Mouse (Mus musculus) MEL (cell line): ENCODE measurements around the gene Krt7. TPM values are rescaled to one million over a fixed set of nuclear protein-coding genes. Genes with fewer than 3 reads are reported as not detected.

Source experiments
- DNase-seq: peaks from one replicate; pipeline ENCODE4 v3.0.0; 2011; ENCODE audit warnings: low read depth, low spot score
- H3K27ac ChIP-seq: 2 replicates; pipeline ENCODE4 v1.5.1; 2012; ENCODE audit warnings: low read depth, mild to moderate bottlenecking, control low read depth, low read length, moderate library complexity; ENCODE audit not compliant: control insufficient read depth
- H3K27me3 ChIP-seq, 2 experiments: fragments of 150-350 bp in 1 of 2; sonication (generic) in 1 of 2; 2 replicates each; pipeline ENCODE4 v1.6.1; 2012; ENCODE audit warnings: low read length in 2 of 2, mild to moderate bottlenecking in 2 of 2, improper control_type of control experiment in 1 of 2, moderate library complexity in 1 of 2; ENCODE audit not compliant: insufficient read depth in 2 of 2, control insufficient read depth in 1 of 2
- H3K36me3 ChIP-seq, 2 experiments: 2 replicates each; pipeline ENCODE4 v1.6.1; 2012 to 2014; ENCODE audit warnings: low read length in 2 of 2, improper control_type of control experiment in 1 of 2, inconsistent platforms in 1 of 2, mild to moderate bottlenecking in 1 of 2; ENCODE audit not compliant: insufficient read depth in 2 of 2, control insufficient read depth in 1 of 2
- H3K4me1 ChIP-seq, 2 experiments: fragments of 150-350 bp in 1 of 2; sonication (generic) in 1 of 2; 2 replicates each; pipeline ENCODE4 v1.6.1; 2012; ENCODE audit warnings: low read length in 2 of 2, improper control_type of control experiment in 1 of 2, mild to moderate bottlenecking in 1 of 2; ENCODE audit not compliant: insufficient read depth in 2 of 2, control insufficient read depth in 1 of 2
- H3K4me3 ChIP-seq, 2 experiments: fragments of 150-350 bp in 1 of 2; sonication (generic) in 1 of 2; 2 replicates each; pipeline ENCODE4 v1.5.1; 2012; ENCODE audit warnings: low read depth in 2 of 2, low read length in 2 of 2, mild to moderate bottlenecking in 2 of 2, moderate library complexity in 2 of 2, control low read depth in 1 of 2, improper control_type of control experiment in 1 of 2; ENCODE audit not compliant: control insufficient read depth in 1 of 2, insufficient read depth in 1 of 2
- H3K79me2 ChIP-seq: 2 replicates; pipeline ENCODE4 v1.6.1; 2012; ENCODE audit warnings: mild to moderate bottlenecking, low read length, moderate library complexity; ENCODE audit not compliant: control insufficient read depth, poor library complexity, insufficient read depth
- H3K9ac ChIP-seq: 2 replicates; pipeline ENCODE4 v1.6.1; 2012; ENCODE audit warnings: low read depth, mild to moderate bottlenecking, control low read depth, low read length, moderate library complexity; ENCODE audit not compliant: control insufficient read depth, poor library complexity, severe bottlenecking
- H3K9me3 ChIP-seq: fragments of 150-350 bp; sonication (generic); replicated peaks from 2 replicates; pipeline ENCODE4 v1.6.1; 2012; ENCODE audit warnings: mild to moderate bottlenecking, low read length, improper control_type of control experiment, moderate library complexity; ENCODE audit not compliant: insufficient read depth
- BHLHE40 ChIP-seq: IDR thresholded peaks from 2 replicates; pipeline ENCODE4 v1.6.1; 2012; ENCODE audit warnings: low read depth, mild to moderate bottlenecking, inconsistent platforms, low read length, improper control_type of control experiment, borderline replicate concordance
- CHD1 ChIP-seq: IDR thresholded peaks from 2 replicates; pipeline ENCODE4 v1.6.1; 2012; ENCODE audit warnings: low read depth, mild to moderate bottlenecking, inconsistent platforms, low read length, improper control_type of control experiment
- CHD2 ChIP-seq: IDR thresholded peaks from 2 replicates; pipeline ENCODE4 v1.6.1; 2011; ENCODE audit warnings: low read length, improper control_type of control experiment
- CTCF ChIP-seq, 3 experiments: IDR thresholded peaks in 2 of 3; conservative IDR thresholded peaks in 1 of 3; 2 replicates each; pipeline ENCODE4 v1.5.1; 2011 to 2012; ENCODE audit warnings: low read length in 3 of 3, low read depth in 2 of 3, mild to moderate bottlenecking in 2 of 3, improper control_type of control experiment in 1 of 3, inconsistent platforms in 1 of 3, mixed read lengths in 1 of 3, moderate library complexity in 1 of 3; ENCODE audit not compliant: control insufficient read depth in 1 of 3, insufficient read depth in 1 of 3, poor library complexity in 1 of 3, severe bottlenecking in 1 of 3
- E2F4 ChIP-seq: IDR thresholded peaks from 2 replicates; pipeline ENCODE4 v1.6.1; 2011; ENCODE audit warnings: low read depth, low read length, improper control_type of control experiment, borderline replicate concordance
- ELF1 ChIP-seq: IDR thresholded peaks from 2 replicates; pipeline ENCODE4 v1.6.1; 2014; ENCODE audit warnings: low read depth, mild to moderate bottlenecking, inconsistent platforms, low read length, improper control_type of control experiment, moderate library complexity
- EP300 ChIP-seq, 2 experiments: IDR thresholded peaks; 2 replicates each; pipeline ENCODE4 v1.6.1; 2011; ENCODE audit warnings: improper control_type of control experiment in 2 of 2, low read length in 2 of 2, low read depth in 1 of 2, mild to moderate bottlenecking in 1 of 2
- ETS1 ChIP-seq: IDR thresholded peaks from 2 replicates; pipeline ENCODE4 v1.6.1; 2012; ENCODE audit warnings: low read depth, mild to moderate bottlenecking, inconsistent platforms, low read length, improper control_type of control experiment, moderate library complexity
- GATA1 ChIP-seq: IDR thresholded peaks from 2 replicates; pipeline ENCODE4 v1.6.1; 2011; ENCODE audit warnings: low read depth, low read length, improper control_type of control experiment
- HCFC1 ChIP-seq: IDR thresholded peaks from 2 replicates; pipeline ENCODE4 v1.6.1; 2012; ENCODE audit warnings: low read depth, mild to moderate bottlenecking, inconsistent platforms, low read length, improper control_type of control experiment, moderate library complexity
- KAT2A ChIP-seq: conservative IDR thresholded peaks from 2 replicates; pipeline ENCODE4 v1.6.1; 2012; ENCODE audit warnings: low read depth, low read length, improper control_type of control experiment, inconsistent platforms
- MAFK ChIP-seq: IDR thresholded peaks from 2 replicates; pipeline ENCODE4 v1.6.1; 2011; ENCODE audit warnings: low read depth, mild to moderate bottlenecking, low read length, improper control_type of control experiment, borderline replicate concordance
- MAX ChIP-seq: IDR thresholded peaks from 2 replicates; pipeline ENCODE4 v1.6.1; 2011; ENCODE audit warnings: low read length, improper control_type of control experiment
- MAZ ChIP-seq: IDR thresholded peaks from 2 replicates; pipeline ENCODE4 v1.6.1; 2012; ENCODE audit warnings: low read depth, mild to moderate bottlenecking, inconsistent platforms, low read length, improper control_type of control experiment
- MEF2A ChIP-seq: IDR thresholded peaks from 2 replicates; pipeline ENCODE4 v1.6.1; 2014; ENCODE audit warnings: low read depth, mild to moderate bottlenecking, inconsistent platforms, low read length, improper control_type of control experiment; ENCODE audit not compliant: poor library complexity, insufficient replicate concordance, severe bottlenecking; ENCODE audit errors: extremely low read depth
- MXI1 ChIP-seq: IDR thresholded peaks from 2 replicates; pipeline ENCODE4 v1.6.1; 2011; ENCODE audit warnings: mild to moderate bottlenecking, low read depth, low read length, improper control_type of control experiment
- MYB ChIP-seq: IDR thresholded peaks from 2 replicates; pipeline ENCODE4 v1.6.1; 2011; ENCODE audit warnings: mild to moderate bottlenecking, low read depth, low read length, improper control_type of control experiment
- MYC ChIP-seq: IDR thresholded peaks from 2 replicates; pipeline ENCODE4 v1.6.1; 2011; ENCODE audit warnings: low read depth, mild to moderate bottlenecking, low read length, improper control_type of control experiment, moderate library complexity
- NELFE ChIP-seq: IDR thresholded peaks from 2 replicates; pipeline ENCODE4 v1.6.1; 2011; ENCODE audit warnings: low read depth, low read length, improper control_type of control experiment
- POLR2A ChIP-seq, 2 experiments: IDR thresholded peaks; 2 replicates each; pipeline ENCODE4 v1.6.1; 2011 to 2012; ENCODE audit warnings: low read length in 2 of 2, mild to moderate bottlenecking in 2 of 2, control low read depth in 1 of 2, improper control_type of control experiment in 1 of 2, low read depth in 1 of 2, moderate library complexity in 1 of 2; ENCODE audit not compliant: control insufficient read depth in 1 of 2, insufficient read depth in 1 of 2, poor library complexity in 1 of 2
- POLR2AphosphoS2 ChIP-seq: IDR thresholded peaks from 2 replicates; pipeline ENCODE4 v1.6.1; 2011; ENCODE audit warnings: low read length, improper control_type of control experiment
- POLR2AphosphoS5 ChIP-seq: IDR thresholded peaks from 2 replicates; pipeline ENCODE4 v1.6.1; 2012; ENCODE audit warnings: low read depth, borderline replicate concordance, mild to moderate bottlenecking, inconsistent platforms, low read length, moderate library complexity, mixed read lengths
- RAD21 ChIP-seq: IDR thresholded peaks from 2 replicates; pipeline ENCODE4 v1.6.1; 2011; ENCODE audit warnings: mild to moderate bottlenecking, low read depth, low read length, improper control_type of control experiment
- RCOR1 ChIP-seq: IDR thresholded peaks from 2 replicates; pipeline ENCODE4 v1.6.1; 2012; ENCODE audit warnings: low read depth, mild to moderate bottlenecking, inconsistent platforms, low read length, improper control_type of control experiment
- SIN3A ChIP-seq: IDR thresholded peaks from 2 replicates; pipeline ENCODE4 v1.6.1; 2012; ENCODE audit warnings: low read length, improper control_type of control experiment, inconsistent platforms
- SMC3 ChIP-seq: IDR thresholded peaks from 2 replicates; pipeline ENCODE4 v1.6.1; 2011; ENCODE audit warnings: low read depth, low read length, improper control_type of control experiment
- TAL1 ChIP-seq: IDR thresholded peaks from 2 replicates; pipeline ENCODE4 v1.6.1; 2012; ENCODE audit warnings: mild to moderate bottlenecking, inconsistent platforms, low read length, moderate library complexity, mixed read lengths
- TBP ChIP-seq: IDR thresholded peaks from 2 replicates; pipeline ENCODE4 v1.8.0; 2011; ENCODE audit warnings: low read depth, low read length, improper control_type of control experiment
- TCF12 ChIP-seq: IDR thresholded peaks from 2 replicates; pipeline ENCODE4 v1.6.1; 2014; ENCODE audit warnings: low read depth, mild to moderate bottlenecking, inconsistent platforms, low read length, improper control_type of control experiment, moderate library complexity
- UBTF ChIP-seq: IDR thresholded peaks from 2 replicates; pipeline ENCODE4 v1.6.1; 2012; ENCODE audit warnings: low read depth, mild to moderate bottlenecking, inconsistent platforms, low read length, improper control_type of control experiment, moderate library complexity, borderline replicate concordance; ENCODE audit not compliant: insufficient read depth
- USF1 ChIP-seq: IDR thresholded peaks from 2 replicates; pipeline ENCODE4 v1.6.1; 2014; ENCODE audit warnings: low read depth, mild to moderate bottlenecking, inconsistent platforms, low read length, improper control_type of control experiment, moderate library complexity
- USF2 ChIP-seq, 2 experiments: IDR thresholded peaks; 2 replicates each; pipeline ENCODE4 v1.6.1; 2011 to 2012; ENCODE audit warnings: improper control_type of control experiment in 2 of 2, low read length in 2 of 2, borderline replicate concordance in 1 of 2, inconsistent platforms in 1 of 2, low read depth in 1 of 2, mild to moderate bottlenecking in 1 of 2; ENCODE audit not compliant: insufficient read depth in 1 of 2
- ZC3H11A ChIP-seq: IDR thresholded peaks from 2 replicates; pipeline ENCODE4 v1.6.1; 2012; ENCODE audit warnings: low read depth, mild to moderate bottlenecking, inconsistent platforms, low read length, improper control_type of control experiment
- ZKSCAN1 ChIP-seq: IDR thresholded peaks from 2 replicates; pipeline ENCODE4 v1.6.1; 2012; ENCODE audit warnings: low read depth, mild to moderate bottlenecking, inconsistent platforms, low read length, improper control_type of control experiment, moderate library complexity
- ZMIZ1 ChIP-seq: IDR thresholded peaks from 2 replicates; pipeline ENCODE4 v1.6.1; 2012; ENCODE audit warnings: low read depth, mild to moderate bottlenecking, inconsistent platforms, low read length, improper control_type of control experiment, moderate library complexity
- ZNF384 ChIP-seq: IDR thresholded peaks from 2 replicates; pipeline ENCODE4 v1.6.1; 2012; ENCODE audit warnings: low read depth, mild to moderate bottlenecking, inconsistent platforms, low read length, improper control_type of control experiment
- polyA plus RNA-seq, 2 experiments: library from polyadenylated mRNA; stranded (reverse) in 1 of 2; unstranded in 1 of 2; fragments of >175 nt in 1 of 2; fragments of >200 nt in 1 of 2; gene quantifications; 2 replicates each; pipeline versions ENCODE4 v1.2.1 to v1.2.4; 2012; ENCODE audit warnings: low replicate concordance in 2 of 2, low read depth in 1 of 2; ENCODE audit not compliant: insufficient read length in 2 of 2, insufficient read depth in 1 of 2, missing spikeins in 1 of 2
- total RNA-seq: library from RNA; depleted of rRNA; stranded (reverse); fragments of 300-350 nt; gene quantifications from 2 replicates; pipeline ENCODE4 v1.2.3, GENCODE M21; 2012

Gene Krt7
- total and polyA plus RNA-seq, 3 experiments: 0.03 to 0.04 TPM; not detected in 1

GRCm38 (mm10) chr15:101446572-101446971 lies 35.7 kb downstream of the Krt7 start:
- H3K4me3 ChIP-seq: peak overlapping the region in 1 of 2 experiments; percentile 15; a peak in 1 of 4 replicates
- H3K9ac ChIP-seq: peak overlapping the region; percentile 15; the same call in 1 of the 2 replicates
- H3K36me3 ChIP-seq: peaks cover 0 to 10% of the 10 kb centered on the region in 2 experiments; a peak in 2 of 4 replicates
- no peaks in the 10 kb centered on the region for H3K9me3 ChIP-seq
- peak overlapping the region; percentile 30 for H3K27ac ChIP-seq
- peaks cover 0 to 10% of the 10 kb centered on the region in 2 experiments; a peak in 3 of 4 replicates for H3K4me1 ChIP-seq
- H3K27me3 ChIP-seq: no peaks in the 10 kb centered on the region
- no peak for TF ChIP-seq ZKSCAN1
- no peak for TF ChIP-seq MYB
- TF ChIP-seq BHLHE40: no peak
- TF ChIP-seq GATA1: peak; percentile 66
- no peak for TF ChIP-seq ZC3H11A
- TF ChIP-seq USF2 (IDR thresholded peaks at IDR 0.05; ENCODE audit: borderline replicate concordance in 1 of 2, insufficient read depth in 1 of 2, low read depth in 1 of 2, low read length in 2 of 2): no peak
- no peak for TF ChIP-seq CHD1
- TF ChIP-seq RCOR1: peak; percentile 45; the same call in 1 of the 2 replicates
- TF ChIP-seq SIN3A: peak; percentile 23; the same call in 1 of the 2 replicates
- no peak for TF ChIP-seq ZMIZ1
- TF ChIP-seq ELF1: peak; percentile 86
- no peak for TF ChIP-seq E2F4
- TF ChIP-seq HCFC1: no peak
- no peak for TF ChIP-seq USF1
- no peak for TF ChIP-seq MEF2A
- no peak for TF ChIP-seq POLR2AphosphoS2
- no peak for TF ChIP-seq RAD21
- no peak for TF ChIP-seq KAT2A
- no peak for TF ChIP-seq POLR2A (IDR thresholded peaks at IDR 0.05; ENCODE audit: control insufficient read depth in 1 of 2, insufficient read depth in 1 of 2, low read depth in 1 of 2, low read length in 2 of 2, poor library complexity in 1 of 2)
- TF ChIP-seq EP300 (IDR thresholded peaks at IDR 0.05; ENCODE audit: low read depth in 1 of 2, low read length in 2 of 2): peak; percentile 45 to 60
- no peak for TF ChIP-seq CTCF (IDR thresholded peaks at IDR 0.05 in 2 of 3, conservative IDR thresholded peaks at IDR 0.05 in 1 of 3; ENCODE audit: control insufficient read depth in 1 of 3, insufficient read depth in 1 of 3, low read depth in 2 of 3, low read length in 3 of 3, poor library complexity in 1 of 3, severe bottlenecking in 1 of 3)
- peak; percentile 25; the same call in 1 of the 2 replicates for TF ChIP-seq TBP
- TF ChIP-seq ETS1: no peak; the same call in 1 of the 2 replicates
- TF ChIP-seq TCF12: peak; percentile 64
- no peak for TF ChIP-seq MAX
- no peak for TF ChIP-seq NELFE
- TF ChIP-seq TAL1: peak; percentile 19; the same call in 1 of the 2 replicates
- TF ChIP-seq CHD2: no peak
- TF ChIP-seq MXI1: peak; percentile 26; the same call in 1 of the 2 replicates
- TF ChIP-seq UBTF: no peak
- TF ChIP-seq ZNF384: no peak
- TF ChIP-seq MAFK: no peak
- TF ChIP-seq POLR2AphosphoS5: no peak
- TF ChIP-seq MYC: 0 out of 2 replicates have a peak, but pooled peaks have one; percentile 55
- TF ChIP-seq SMC3: no peak
- TF ChIP-seq MAZ: no peak
- no peaks in the 10 kb centered on the region for H3K79me2 ChIP-seq
- peak; percentile 88 for DNase-seq
